Mouse (Mus musculus) Muller cell, postnatal 12 days (primary cell): Measurements from ENCODE around the gene Lrig3.
A peak's percentile ranks its signal among the peaks of the same experiment; 100 is the strongest.

Experiments used
- DNase-seq: peaks from one replicate; pipeline ENCODE4 v3.0.0-alpha.2; 2015; ENCODE audit errors: inconsistent ontology term

Lrig3 gene

GRCm38 (mm10) chr10:125964709-125965108 is 1.3 kb upstream of the Lrig3 start:
- no peak for DNase-seq

GRCm38 (mm10) chr10:125966481-125967251 is 698 bp downstream of the Lrig3 start:
- peak; percentile 71 for DNase-seq

GRCm38 (mm10) chr10:125967436-125968160 is 1.6 kb downstream of the Lrig3 start:
- DNase-seq: peak; percentile 52

DNA sequence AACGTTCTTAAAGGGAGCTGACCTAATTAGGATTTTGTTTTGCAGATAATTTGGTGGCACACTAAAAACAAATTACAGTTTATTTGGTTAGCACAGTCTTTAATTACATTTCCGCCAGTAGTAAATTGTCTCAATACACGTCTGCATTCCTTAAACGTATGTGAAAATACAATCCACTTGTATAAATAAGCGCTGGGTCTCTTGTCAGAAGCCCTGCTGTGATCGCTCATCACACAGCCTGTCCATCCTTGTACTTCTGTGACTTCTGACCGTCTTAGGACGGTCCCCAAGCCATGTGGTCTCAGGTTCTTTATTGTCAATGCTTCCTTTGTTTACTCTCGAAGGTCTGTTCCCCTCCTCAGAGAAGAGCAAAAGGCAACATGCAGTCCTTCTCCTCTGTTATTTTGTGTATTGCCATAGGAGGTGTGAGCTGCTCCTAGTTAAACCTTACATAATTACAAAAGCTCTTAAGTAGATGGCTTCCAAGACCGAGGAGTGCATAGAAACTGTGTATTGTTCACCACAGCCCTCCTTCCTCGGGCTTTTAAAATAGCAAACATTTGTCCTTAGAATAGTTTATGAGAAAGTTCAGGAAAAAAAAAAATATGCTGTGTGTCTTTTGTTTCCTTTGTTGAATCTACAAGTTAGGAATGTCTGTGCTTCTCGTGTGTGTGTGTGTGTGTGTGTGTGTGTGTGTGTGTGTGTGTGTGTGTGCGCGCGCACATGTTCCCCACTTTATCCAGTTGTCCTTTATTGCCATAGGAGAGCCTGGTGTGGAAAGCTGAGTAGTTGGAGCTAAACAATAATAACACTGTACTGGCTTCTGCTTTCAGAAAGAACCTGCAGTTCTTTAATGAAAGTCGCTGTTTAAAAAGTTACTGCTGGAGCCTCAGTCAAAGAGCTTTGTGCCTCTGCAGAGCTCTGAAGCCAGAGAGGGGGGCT is 2.5 kb downstream of the Lrig3 start:
- peak; percentile 48 for DNase-seq

GRCm38 (mm10) chr10:125969133-125969490 is 3.1 kb downstream of the Lrig3 start:
- DNase-seq: no peak

- DNase-seq: no peak
Measured at GRCm38 (mm10) chr10:125970031-125970430, 4.1 kb downstream of the Lrig3 start.

DNA sequence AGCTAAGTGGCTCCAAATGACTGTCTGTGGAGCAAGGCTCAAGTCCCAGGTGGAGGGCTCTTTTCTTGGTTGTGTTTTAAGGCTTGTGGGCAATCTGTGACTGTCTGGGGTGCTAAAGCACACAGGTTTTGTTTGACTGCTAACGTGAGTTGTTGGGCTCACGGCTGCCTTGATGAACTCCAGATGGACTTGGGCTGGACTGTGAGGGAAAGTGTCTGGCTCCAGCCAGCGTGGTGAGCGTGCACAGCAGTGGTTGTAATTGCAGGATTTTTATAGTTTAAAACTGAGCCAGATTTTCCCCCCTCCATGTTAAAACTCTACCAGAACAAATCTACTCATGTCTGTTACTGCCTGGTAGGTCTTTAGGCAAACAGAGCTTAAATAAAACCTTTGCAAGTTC is 4.5 kb downstream of the Lrig3 start:
- no peak for DNase-seq

DNA sequence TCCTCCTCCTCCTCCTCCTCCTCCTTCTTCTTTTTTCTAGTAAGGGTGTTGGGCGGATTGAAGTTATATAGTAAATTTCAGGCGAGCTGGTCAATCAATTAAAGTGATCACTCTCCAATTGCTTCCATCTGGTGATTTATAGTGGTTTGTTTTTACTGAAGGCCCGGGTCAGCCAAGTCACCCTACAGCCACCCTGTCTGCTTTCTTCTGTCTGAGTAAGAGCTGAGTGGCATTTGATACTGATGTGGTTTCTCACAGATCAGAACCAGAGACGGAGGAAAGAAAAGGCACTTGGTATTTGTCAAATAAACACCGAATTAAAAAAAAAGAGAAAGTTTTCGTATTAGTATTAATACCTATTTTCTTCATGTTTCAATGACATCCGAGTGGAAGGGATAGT is 7.8 kb downstream of the Lrig3 start:
- no peak for DNase-seq

DNA sequence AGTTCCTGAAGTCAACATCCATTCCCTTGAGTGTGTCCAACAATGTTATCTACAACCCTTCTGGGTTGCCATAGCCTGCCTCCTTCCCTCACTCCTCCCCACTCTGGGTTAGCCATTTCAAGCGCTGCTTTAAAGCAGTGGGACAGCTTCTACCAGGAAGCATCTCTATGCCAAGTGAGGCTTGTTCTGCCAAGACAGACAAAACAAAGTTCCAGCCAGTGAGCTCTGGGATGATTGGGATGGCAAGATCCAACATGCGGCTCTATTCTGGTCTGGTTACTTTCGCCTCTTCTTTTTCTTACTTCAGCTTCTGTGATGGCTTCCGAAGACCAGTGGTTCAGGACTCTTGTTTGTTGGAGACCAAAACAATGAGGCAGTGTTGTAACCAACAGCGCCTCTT is 16.0 kb downstream of the Lrig3 start:
- DNase-seq: peak; percentile 47

- no peak for DNase-seq
Measured at GRCm38 (mm10) chr10:125984473-125985035, 18.6 kb downstream of the Lrig3 start.

DNA sequence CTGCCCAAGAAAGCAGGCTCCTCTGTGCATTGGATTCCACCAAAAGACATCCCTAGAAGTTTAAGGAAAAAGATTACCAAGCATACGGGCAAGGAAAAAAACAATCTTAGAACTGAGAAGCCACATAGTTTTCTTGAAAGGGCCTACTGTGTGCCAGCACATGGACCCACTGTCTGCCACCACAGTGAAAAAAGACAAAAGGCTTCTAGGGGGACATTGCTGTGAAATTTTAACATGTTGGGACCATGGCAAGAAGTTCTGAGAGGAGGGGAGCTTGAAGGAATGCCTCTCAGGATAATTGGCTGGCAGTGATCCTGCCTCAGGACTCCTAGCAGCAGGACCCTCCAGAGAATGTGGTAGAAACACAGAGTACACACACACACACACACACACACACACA is 19.8 kb downstream of the Lrig3 start:
- DNase-seq: no peak

DNA sequence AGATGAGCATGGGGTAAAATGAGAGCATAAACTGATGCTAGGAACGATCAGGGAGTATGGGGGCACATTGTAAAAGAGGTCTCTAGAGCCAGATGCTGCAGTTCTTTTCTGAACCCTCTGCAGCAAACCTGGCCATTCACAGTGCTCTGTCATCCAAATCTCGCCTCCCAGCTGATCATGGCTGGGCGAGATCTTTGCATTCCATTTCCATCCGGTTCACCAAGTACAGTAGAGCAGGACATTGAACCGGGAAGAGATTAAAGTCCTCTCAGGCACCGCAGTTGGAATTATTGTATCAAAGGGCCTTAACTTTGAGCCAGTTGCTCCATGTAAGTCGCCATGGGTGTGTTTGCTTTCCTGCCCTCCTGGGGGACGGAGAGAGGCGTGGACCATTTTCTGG is 20.5 kb downstream of the Lrig3 start:
- DNase-seq: no peak

DNA sequence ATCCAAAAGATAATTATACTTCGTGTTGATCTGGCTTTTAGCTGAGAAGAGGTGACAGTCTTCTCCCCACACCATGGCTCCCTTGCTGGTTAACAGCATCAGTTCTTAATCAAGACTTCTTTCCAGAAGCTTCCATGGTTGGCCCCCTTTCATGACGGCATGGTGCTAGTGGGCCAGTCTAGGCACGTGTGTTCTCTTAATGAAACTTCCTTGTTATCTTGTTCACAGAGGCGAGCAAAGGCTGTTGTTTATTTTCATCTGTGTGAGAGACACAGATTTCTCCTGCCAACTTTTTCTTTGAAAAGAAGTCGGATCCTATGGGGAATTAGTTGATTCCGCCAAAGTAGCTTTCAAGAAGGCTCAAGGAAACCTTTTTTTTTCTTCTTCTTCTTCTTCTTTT is 21.3 kb downstream of the Lrig3 start:
- DNase-seq: no peak

DNA sequence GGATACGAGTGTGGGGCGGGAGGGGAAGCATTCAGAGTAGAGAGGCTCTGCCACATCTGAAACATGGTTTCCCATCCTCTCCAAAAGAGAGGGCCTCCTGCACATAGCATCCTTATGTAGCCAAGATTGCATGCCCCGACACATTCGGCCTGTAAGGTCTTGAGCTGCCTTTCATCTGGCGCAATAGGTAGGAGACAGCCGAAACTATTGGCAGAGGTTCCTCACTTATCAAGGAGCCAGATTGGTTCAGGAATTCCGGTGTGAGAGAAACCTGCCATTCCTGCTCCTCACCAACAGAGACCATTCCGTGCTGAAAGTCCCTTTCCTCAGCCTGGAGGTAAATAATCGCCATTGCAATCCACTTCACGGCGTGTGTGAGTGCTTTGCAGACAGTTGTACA is 22.1 kb downstream of the Lrig3 start:
- DNase-seq: no peak

GRCm38 (mm10) chr10:125989890-125990289 is 23.9 kb downstream of the Lrig3 start:
- DNase-seq: peak; percentile 73

DNA sequence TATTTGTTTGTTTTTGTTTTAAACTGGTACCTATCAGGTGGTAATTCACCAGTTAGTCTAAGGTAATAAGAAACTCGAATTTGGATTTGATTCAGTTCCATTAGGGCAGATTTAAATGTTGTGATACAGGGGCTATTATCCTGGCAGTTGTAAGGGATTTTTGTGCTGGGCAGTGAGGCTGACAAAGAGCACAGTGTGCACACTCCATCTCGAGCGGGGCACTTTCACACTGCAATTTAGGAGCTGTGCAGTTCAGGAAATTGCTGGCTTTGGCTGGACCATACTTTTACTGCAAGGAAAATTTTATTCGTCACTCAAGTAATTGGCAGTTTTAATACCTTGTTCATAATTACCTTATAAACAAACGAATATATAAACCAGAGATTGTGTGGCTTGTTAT is 24.4 kb downstream of the Lrig3 start:
- peak; percentile 22 for DNase-seq

- DNase-seq: no peak
Measured at GRCm38 (mm10) chr10:125991819-125992218, 25.9 kb downstream of the Lrig3 start.

DNA sequence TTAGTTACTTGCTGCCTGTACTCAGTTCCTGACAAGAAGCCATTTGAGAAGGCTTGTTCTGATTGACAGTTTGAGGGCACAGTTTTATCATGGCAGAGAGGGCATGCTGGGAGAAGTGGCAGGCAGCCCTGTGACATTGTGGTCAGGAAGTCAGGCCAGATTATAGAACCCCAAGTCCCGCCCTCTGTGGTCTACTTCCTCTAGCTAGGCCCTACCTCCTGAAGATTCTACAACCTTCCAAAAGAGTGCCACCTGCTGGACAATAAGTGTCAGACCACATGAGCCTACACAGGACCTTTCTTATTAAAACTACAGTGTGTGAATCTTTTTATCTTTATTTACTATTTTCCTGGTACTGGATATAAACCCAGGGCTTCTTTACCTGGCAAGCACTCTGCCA is 28.9 kb downstream of the Lrig3 start:
- DNase-seq: peak; percentile 56

DNA sequence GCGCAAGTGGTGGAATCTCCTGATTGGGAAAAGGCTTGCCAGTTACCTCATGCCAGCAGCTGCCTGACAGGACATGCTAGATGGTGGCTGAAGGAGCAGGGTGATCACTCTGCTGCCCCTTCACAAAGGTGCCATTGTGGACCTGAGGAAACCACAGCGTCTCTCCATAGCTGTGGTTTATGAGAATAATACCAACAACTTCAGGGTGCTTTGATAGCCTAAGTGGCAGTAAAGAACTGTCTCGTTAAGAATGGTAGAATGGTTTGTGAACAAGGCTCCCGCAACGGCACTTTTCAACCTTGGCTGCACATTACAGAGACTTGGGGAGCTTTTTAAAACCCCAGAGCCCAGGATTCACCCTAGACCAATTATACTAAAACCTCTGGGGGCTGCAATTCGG is 29.7 kb downstream of the Lrig3 start:
- peak; percentile 60 for DNase-seq

- DNase-seq: peak; percentile 80
Measured at GRCm38 (mm10) chr10:125996989-125997388, 31.0 kb downstream of the Lrig3 start.

DNA sequence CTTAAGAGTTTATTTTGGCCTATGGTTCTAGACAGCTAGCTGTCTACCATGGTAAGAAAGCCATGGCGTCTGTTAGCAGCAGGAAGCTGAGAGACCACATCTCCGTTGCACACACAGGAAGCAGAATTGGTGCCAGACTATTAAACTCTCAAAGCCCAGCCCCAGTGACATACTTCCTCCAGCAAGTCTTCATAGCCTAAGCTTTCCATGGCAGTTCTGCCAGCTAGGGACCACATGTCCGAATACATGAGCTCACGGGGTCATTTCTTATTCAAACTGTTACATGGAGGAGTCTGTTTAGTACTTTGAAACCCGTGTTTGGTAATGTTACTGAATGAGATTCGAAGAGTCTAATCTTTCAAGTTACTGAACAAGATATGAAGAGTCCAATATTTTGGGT is 33.6 kb downstream of the Lrig3 start:
- no peak for DNase-seq

GRCm38 (mm10) chr10:126000861-126001390 is 35.0 kb downstream of the Lrig3 start:
- no peak for DNase-seq
